Mouse (Mus musculus): ENCODE data around the gene Mcm6. TPM values are rescaled to one million over a fixed set of nuclear protein-coding genes. Genes with fewer than 3 reads are reported as not detected.
"Not testable (repeated sequence)": the region's sequence is repeated elsewhere in the genome, so short reads cannot be mapped to it uniquely, and the experiment has no call there.

Mcm6 gene
- total RNA-seq, 1 experiment from 2014 or later, result 29.6 TPM

DNA sequence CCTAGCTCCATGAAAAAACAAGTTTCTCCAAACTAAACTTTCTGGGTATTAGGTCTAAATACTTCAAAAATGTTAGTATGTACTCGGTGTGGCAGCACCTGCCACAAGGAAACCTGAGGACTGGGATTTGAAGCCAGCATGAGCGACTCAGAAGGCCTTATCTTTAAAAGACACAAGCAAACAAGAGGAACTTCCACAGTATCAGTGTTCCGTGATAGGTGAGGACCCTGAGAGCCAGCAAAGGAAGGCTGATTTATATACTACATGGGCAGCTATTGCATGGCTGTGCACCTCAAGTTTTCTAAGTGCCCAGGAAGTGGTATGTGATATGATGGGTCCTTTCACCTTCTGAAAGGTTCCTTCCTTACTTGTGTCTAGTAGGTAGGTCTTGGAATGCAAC is 6.4 kb downstream of the Mcm6 start:
- no peak for ATAC-seq (ENCODE audit: extremely low read depth, insufficient number of reproducible peaks, low FRiP score, poor library complexity, severe bottlenecking)

DNA sequence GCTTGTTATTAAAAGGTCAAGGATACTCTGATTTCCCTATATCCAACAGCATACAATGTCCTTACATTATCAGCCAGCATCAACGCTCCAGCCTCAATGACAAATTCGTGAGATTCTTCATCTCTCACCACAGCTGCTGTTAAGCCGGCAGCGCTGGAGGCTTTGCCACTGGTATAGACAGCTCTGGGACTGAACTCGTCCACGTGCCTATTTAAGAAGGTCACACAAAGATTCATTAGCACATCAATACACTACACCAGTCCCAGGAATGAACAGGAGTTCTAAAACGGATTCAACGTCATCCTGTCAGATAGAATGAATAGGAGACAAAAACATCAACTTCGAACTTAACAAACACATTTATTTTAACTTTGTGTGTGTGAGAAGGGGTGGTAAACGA is 15.2 kb downstream of the Mcm6 start:
- ATAC-seq (ENCODE audit: extremely low read depth, insufficient number of reproducible peaks, low FRiP score, poor library complexity, severe bottlenecking), result no peak

- ATAC-seq (ENCODE audit: extremely low read depth, insufficient number of reproducible peaks, low FRiP score, poor library complexity, severe bottlenecking), result no peak
These were observed 21.6 kb downstream of the Mcm6 start for GRCm38 (mm10) chr1:128337708-128338320.

DNA sequence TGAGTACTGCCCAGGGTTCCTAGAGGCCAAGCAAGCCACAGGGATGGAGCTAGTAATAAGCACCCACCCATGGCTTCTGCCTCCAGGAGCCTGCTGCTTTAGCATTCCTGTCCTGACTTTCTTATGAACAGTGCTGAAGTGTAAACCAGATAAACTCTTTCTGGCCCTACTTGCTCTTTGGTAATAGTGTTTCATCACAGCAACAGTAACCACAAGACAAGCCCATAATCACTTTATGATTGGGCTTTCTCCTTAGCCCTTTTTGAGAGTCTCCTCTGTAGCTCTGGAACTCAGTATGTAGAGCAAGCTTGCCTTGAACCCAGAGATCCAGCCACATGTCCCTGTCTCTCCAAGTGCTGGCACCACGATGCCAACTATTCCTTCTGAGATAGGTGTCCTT is 29.2 kb downstream of the Mcm6 start:
- ATAC-seq (ENCODE audit: extremely low read depth, insufficient number of reproducible peaks, low FRiP score, poor library complexity, severe bottlenecking), result no peak

GRCm38 (mm10) chr1:128328218-128328617 is 31.2 kb downstream of the Mcm6 start, which contains the start of gene Lct:
Lct (minus strand) TSS chr1:128328318.
- ATAC-seq (ENCODE audit: extremely low read depth, insufficient number of reproducible peaks, low FRiP score, poor library complexity, severe bottlenecking), result no peak

GRCm38 (mm10) chr1:128327165-128327564 is 32.3 kb downstream of the Mcm6 start:
- ATAC-seq (ENCODE audit: extremely low read depth, insufficient number of reproducible peaks, low FRiP score, poor library complexity, severe bottlenecking), result no peak

GRCm38 (mm10) chr1:128324776-128325175 is 34.7 kb downstream of the Mcm6 start:
- ATAC-seq (ENCODE audit: extremely low read depth, insufficient number of reproducible peaks, low FRiP score, poor library complexity, severe bottlenecking), result no peak

DNA sequence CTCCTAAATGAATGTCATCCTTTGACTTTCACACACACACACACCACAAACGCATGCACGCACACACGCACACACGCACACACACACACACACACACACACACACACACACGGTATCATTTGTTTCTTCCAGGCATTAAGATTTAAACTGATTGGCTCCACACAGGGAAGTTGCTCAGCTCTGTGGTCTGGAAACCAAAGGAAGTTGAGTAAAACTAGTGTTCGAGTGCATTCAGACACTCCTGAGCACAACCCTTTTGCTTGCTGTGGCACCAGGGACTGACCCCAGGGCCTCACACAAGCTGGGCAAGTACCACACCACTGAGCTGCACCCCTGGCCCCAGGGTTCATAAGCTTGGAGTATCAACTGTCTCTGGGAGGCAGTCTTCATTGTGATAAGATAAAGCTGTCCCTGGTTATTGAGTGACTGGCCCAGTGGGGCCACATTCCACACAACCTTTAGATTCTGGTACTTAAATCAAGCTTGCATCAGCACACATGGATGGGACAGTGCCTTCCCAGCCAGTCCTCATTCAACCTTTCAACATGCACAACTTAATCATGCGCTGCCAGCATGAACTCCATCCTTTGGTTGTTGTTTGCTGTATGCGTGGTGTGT is 36.3 kb downstream of the Mcm6 start:
- peak; percentile 55; the same call in 1 of the 2 replicates for ATAC-seq (ENCODE audit: extremely low read depth, insufficient number of reproducible peaks, low FRiP score, poor library complexity, severe bottlenecking)

DNA sequence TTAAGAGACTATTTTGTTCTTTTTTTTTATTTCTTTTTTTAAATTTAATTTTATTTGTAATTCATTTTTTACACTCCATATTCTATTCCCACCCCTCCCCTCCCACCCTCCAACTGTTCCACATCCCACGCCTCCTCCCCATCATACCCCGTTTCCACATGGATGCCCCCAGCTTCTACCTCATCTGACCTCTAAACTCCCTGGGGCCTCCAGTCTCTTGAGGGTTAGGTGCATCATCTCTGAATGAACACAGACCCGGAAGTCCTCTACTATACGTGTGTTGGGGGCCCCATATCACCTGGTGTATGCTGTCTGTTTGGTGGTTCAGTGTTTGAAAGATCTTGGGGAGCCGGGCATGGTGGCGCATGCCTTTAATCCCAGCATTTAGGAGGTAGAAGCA is 40.2 kb downstream of the Mcm6 start:
- not testable (repeated sequence) for ATAC-seq (ENCODE audit: extremely low read depth, insufficient number of reproducible peaks, low FRiP score, poor library complexity, severe bottlenecking)

- no peak for ATAC-seq (ENCODE audit: extremely low read depth, insufficient number of reproducible peaks, low FRiP score, poor library complexity, severe bottlenecking)
These were observed 44.8 kb downstream of the Mcm6 start for GRCm38 (mm10) chr1:128314665-128315064.

GRCm38 (mm10) chr1:128309043-128309442 is 50.4 kb downstream of the Mcm6 start:
- ATAC-seq (ENCODE audit: extremely low read depth, insufficient number of reproducible peaks, low FRiP score, poor library complexity, severe bottlenecking), result no peak

DNA sequence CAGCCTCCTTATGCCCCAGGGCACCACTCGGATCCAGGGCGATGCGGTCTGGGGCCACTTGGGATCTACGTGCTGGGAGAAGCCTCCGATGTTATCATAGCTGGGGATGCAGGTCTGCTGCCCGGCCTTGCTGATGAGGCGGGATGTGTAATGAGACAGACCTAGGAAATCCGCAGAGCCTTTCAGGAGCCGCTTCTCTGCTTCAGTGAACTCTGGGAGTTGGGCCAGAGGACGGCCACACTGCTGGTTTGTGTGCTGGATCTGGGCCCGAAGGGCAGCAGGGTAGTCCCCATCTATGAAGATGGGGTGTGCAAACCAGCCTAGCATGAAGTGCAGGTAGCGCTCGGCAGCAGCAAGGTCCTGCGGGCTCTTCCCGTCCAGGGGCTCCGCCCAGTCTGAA is 55.6 kb downstream of the Mcm6 start:
- no peak for ATAC-seq (ENCODE audit: extremely low read depth, insufficient number of reproducible peaks, low FRiP score, poor library complexity, severe bottlenecking)

- ATAC-seq (ENCODE audit: extremely low read depth, insufficient number of reproducible peaks, low FRiP score, poor library complexity, severe bottlenecking), result no peak
These were observed 63.5 kb downstream of the Mcm6 start for GRCm38 (mm10) chr1:128295717-128296528.

DNA sequence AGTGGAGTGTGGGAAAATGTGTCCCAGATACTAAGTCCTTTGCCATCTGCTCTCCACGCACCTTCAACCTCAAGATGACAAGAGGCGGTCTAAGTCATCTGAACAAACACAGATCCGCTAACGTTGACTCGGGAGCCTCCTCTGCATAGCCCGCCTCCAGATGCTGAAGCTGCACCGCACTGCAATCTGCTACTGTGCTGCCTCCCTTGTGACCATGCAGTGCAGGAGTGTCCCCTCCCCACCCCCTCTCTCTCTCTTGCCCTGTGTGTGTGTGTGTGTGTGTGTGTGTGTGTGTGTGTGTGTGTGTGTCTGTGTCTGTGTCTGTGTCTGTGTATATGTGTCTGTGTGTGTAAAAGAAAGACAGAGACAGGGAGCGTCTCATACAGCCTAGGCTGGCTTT is 64.2 kb downstream of the Mcm6 start:
- ATAC-seq (ENCODE audit: extremely low read depth, insufficient number of reproducible peaks, low FRiP score, poor library complexity, severe bottlenecking), result no peak

DNA sequence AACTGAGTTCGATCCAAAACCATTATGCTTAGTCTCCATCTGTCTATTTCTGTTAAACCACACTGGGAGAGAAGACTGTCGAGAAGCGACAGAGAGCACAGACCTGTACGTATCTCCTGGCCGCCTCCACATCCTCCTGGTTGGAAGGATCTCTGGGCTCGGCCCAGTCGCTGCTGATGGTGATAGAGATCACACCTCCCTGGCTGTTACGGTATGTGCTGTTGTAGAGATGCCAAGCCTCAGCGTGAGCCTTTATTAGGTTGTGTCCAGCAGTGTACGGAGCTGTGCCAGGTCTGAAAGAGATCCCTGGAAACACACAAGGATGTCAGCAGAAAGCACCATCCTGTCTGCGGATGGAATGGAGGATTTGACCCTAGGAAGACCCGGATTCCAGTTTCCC is 65.9 kb downstream of the Mcm6 start:
- ATAC-seq (ENCODE audit: extremely low read depth, insufficient number of reproducible peaks, low FRiP score, poor library complexity, severe bottlenecking), result no peak

- no peak for ATAC-seq (ENCODE audit: extremely low read depth, insufficient number of reproducible peaks, low FRiP score, poor library complexity, severe bottlenecking)
These were observed 69.2 kb downstream of the Mcm6 start for GRCm38 (mm10) chr1:128290295-128290694.

DNA sequence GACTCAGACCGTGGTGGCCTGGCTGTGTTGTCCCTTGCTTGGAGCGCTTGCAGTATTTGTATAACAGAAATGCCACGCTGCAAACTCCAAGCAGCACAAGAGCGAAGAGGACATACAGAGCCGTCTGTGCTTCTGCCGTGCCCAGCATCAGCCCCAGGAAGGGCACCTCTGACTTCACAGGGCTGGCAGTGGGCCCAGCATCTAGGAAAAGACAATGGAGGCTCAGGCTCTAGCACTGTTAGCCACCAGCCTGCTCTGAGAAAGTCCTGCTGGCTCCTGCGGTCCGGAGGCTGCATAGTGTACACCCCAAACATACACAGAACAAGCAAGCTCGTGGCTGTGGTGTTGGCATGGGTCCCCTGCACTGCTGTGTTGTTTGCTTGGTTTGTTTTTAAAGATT is 74.3 kb downstream of the Mcm6 start:
- ATAC-seq (ENCODE audit: extremely low read depth, insufficient number of reproducible peaks, low FRiP score, poor library complexity, severe bottlenecking), result no peak

GRCm38 (mm10) chr1:128284157-128284690 is 75.2 kb downstream of the Mcm6 start:
- no peak for ATAC-seq (ENCODE audit: extremely low read depth, insufficient number of reproducible peaks, low FRiP score, poor library complexity, severe bottlenecking)

- ATAC-seq (ENCODE audit: extremely low read depth, insufficient number of reproducible peaks, low FRiP score, poor library complexity, severe bottlenecking), result no peak
These were observed 76.5 kb downstream of the Mcm6 start for GRCm38 (mm10) chr1:128282924-128283323.

- no peak for ATAC-seq (ENCODE audit: extremely low read depth, insufficient number of reproducible peaks, low FRiP score, poor library complexity, severe bottlenecking)
These were observed 77.7 kb downstream of the Mcm6 start for GRCm38 (mm10) chr1:128281753-128282152.
